Mouse (Mus musculus) c-Kit-positive CD71-negative TER-119-negative erythroid progenitor cells, embryonic 14.5 days (primary cell): Measurements from ENCODE around the gene Nkx2-9.
A peak's percentile ranks its signal among the peaks of the same experiment; 100 is the strongest.

Experiments
- DNase-seq: peaks from one replicate; pipeline ENCODE4 v3.0.0-alpha.2; 2013; ENCODE audit warnings: low read depth

The Nkx2-9 gene

GRCm38 (mm10) chr12:56612761-56613437, at the start of gene Nkx2-9:
TSS of gene Nkx2-9 (minus strand) at chr12:56613284.
- DNase-seq: no peak

- DNase-seq: peak; percentile 13
Observed at GRCm38 (mm10) chr12:56637181-56637566, 24.1 kb upstream of the Nkx2-9 start.

DNA sequence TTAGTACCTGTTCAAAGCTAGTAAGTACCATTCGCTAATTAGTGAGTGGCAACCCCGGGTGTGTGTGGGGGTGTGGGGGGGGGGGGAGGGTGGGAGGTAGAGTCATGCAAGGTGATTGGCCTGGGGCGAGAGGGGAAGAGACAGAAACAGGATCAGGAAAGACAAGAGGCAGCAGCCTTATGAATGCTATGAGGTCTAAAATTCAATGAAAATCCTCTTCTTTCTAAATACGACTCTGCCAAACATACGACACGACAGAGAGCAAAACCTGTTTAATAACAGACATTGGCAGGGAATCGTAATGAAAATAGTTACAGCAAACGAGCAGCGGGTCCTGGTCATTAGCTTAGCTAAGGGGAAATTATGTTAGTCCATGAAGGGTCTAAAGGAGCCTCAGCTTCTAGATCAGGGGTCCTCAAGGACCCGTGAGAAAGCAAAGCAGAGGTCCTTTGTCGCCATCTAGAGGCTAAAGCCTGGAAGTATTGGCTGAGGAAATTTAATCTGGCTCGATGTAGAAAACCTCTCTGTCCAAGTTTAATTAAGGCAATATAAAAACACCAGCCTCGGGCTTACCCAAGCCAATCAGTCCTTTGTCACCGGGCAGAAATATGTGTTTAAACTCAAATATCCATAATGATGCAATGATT, 23.6 kb upstream of the Nkx2-9 start:
- peak; percentile 20 for DNase-seq

GRCm38 (mm10) chr12:56616088-56616487, 3.0 kb upstream of the Nkx2-9 start:
- no peak for DNase-seq

- no peak for DNase-seq
Observed at GRCm38 (mm10) chr12:56615391-56615790, 2.3 kb upstream of the Nkx2-9 start.

GRCm38 (mm10) chr12:56614513-56614912, 1.4 kb upstream of the Nkx2-9 start:
- DNase-seq: no peak

- DNase-seq: no peak
Observed at GRCm38 (mm10) chr12:56613916-56614510, 929 bp upstream of the Nkx2-9 start.

DNA sequence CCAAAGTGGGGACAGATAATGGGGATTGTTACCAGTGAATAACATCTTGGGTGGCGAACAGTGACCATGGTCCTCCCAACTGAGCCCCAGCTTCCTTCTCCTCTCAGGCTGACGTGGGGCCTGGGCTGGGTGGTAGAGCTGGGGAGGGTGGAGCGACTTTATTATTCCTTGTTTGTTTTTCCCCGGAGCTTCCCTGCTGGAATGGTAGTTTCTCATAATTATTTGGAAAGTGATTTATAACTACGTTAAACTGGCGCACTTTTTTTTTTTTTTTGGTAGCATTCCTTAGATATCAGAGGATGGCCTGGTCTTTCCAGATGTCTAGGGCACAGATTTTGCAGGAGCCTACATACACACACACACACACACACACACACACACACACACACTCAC, 350 bp upstream of the Nkx2-9 start:
- DNase-seq: no peak

- DNase-seq: no peak
Observed at GRCm38 (mm10) chr12:56612349-56612735, 742 bp downstream of the Nkx2-9 start.

GRCm38 (mm10) chr12:56611504-56612348, 1.4 kb downstream of the Nkx2-9 start:
- DNase-seq: no peak

- no peak for DNase-seq
Observed at GRCm38 (mm10) chr12:56610851-56611250, 2.2 kb downstream of the Nkx2-9 start.

- peak; percentile 4 for DNase-seq
Observed at GRCm38 (mm10) chr12:56591722-56592121, 21.4 kb downstream of the Nkx2-9 start.

DNA sequence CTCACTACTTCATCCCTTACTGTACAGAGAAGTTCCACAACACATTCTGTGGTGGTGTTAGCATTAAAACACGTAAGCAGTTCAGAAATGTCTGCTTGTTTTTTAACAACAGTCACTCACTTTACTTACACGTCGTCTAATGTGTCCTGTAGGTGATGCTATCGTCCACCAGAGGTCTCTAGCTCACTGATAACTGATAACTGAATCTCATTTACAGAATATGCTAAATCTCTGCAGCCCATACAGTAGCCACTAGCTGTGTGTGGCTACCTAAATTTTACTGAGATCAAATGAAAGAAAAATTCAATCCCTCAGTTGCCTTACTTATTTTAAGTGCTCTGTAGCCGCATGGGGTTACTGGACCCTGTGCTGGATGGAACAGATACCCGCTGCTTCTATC, 25.3 kb downstream of the Nkx2-9 start:
- peak; percentile 6 for DNase-seq
